Mouse (Mus musculus) erythroblast, adult 5-6 weeks (primary cell): ENCODE data around the gene Pcca. TPM values are rescaled to one million over a fixed set of nuclear protein-coding genes. Genes with fewer than 3 reads are reported as not detected.

ENCODE experiments used
- ATAC-seq: replicated peaks from 2 replicates; pipeline ENCODE4 v1.8.0; 2016; ENCODE audit warnings: moderate number of reproducible peaks, mild to moderate bottlenecking, moderate TSS enrichment, inconsistent platforms; ENCODE audit not compliant: poor library complexity, low FRiP score, severe bottlenecking
- total RNA-seq, 2 experiments: library from RNA; stranded (forward) in 1 of 2; stranded (reverse) in 1 of 2; fragments of 150-400 nt in 1 of 2; fragments of 200-764, 138-1000 nt in 1 of 2; gene quantifications; 2 replicates each; pipeline versions ENCODE4 v1.2.3 to v1.2.4; 2015 to 2017; ENCODE audit warnings: low replicate concordance in 2 of 2

Gene Pcca
- total RNA-seq, 2 experiments from 2014 or later: 0.96 to 8.4 TPM

- no peak for ATAC-seq
These were observed 342.0 kb downstream of the Pcca start for GRCm38 (mm10) chr14:122876163-122876562.

DNA sequence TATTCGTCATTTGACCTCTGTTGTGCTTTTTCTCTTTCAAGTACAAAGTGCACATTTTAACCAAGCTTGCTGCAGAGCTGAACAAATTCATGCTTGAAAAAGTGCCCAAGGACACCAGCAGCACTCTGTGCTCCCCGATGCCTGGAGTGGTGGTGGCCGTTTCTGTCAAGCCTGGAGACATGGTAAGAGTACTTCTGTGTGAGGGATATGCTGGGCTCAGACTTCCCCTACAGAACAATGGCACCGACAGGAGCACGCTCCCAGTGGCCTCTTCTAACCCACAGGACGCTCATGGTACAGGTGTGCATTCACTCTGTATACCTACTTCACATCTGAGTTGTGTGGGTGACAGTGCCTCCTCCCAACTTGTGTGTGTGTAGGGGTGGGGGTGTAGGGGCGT is 342.6 kb downstream of the Pcca start:
- ATAC-seq: no peak

- ATAC-seq: no peak
These were observed 343.7 kb downstream of the Pcca start for GRCm38 (mm10) chr14:122877787-122878186.

GRCm38 (mm10) chr14:122880291-122880690 is 346.2 kb downstream of the Pcca start:
- no peak for ATAC-seq

DNA sequence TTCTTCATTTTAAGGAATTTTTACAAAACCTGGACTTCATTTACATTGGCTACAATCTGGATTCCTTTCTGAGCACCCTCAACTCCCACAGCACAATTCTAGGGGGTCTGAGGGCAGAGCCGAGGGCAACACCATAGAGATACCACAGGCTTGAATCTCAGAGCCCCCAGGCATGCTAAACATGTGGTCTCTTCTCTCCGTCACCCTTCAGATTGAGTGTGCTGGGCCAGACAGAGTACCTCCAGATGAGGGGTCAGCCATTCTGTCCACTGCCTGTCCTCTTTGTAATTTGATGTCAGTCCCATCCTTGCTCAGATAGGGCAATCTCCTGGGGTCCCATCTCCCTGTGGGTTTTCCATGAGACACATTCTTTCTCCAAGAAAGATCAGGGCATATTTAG is 347.6 kb downstream of the Pcca start:
- ATAC-seq: no peak

DNA sequence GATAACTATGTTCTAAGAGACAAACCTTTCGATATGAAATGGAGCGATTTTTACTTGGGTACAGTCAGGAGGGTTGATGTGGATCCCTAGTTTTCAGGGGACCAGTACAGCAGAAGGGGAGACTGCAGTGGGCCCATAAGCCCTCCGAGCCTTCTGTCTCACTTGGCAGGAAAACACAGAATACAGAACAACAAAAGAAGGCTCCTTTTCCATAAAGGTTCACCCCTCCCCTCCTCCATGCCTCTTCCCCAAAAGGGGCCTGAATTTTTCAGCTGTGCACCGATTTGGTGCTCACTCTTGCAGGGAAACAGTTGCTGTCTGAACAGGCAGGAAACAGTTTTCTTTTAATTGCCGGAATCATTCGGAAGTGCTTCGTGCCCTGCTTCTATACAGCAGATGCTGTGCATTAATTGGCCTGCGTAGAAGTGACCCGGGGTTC is 348.1 kb downstream of the Pcca start:
- no peak for ATAC-seq

DNA sequence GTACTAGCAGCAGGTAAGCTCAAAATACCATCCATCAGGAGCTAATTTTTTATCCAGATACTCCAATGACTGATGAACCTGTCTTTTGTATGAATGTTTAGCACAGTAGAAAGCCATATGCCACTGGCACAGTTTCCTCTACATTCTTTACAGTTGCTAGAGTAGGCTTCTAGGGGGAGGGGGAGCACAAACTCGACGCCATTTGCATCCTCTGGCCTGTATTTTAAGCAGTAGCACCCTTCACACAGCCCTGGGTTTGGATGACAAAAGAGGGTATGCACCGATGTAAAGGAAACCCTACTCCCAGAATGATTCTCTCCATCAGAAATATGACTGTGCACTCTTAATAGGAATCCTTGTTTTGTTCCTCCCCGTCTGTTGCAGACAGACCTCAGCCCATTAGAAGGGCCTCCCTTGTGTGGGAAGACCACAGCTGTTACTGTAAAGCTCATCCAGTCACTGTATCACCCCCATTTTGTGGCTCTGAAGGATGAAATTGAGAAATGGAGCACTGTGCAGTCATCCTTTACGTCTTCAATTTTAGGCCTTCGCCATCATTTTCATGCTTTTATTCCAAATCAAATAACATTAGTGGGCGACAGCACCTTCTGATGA is 348.8 kb downstream of the Pcca start:
- ATAC-seq: no peak

- no peak for ATAC-seq
These were observed 349.3 kb downstream of the Pcca start for GRCm38 (mm10) chr14:122883410-122883806.

- ATAC-seq: no peak
These were observed 349.9 kb downstream of the Pcca start for GRCm38 (mm10) chr14:122883821-122884584.

- ATAC-seq: no peak
These were observed 351.8 kb downstream of the Pcca start for GRCm38 (mm10) chr14:122885893-122886292.

DNA sequence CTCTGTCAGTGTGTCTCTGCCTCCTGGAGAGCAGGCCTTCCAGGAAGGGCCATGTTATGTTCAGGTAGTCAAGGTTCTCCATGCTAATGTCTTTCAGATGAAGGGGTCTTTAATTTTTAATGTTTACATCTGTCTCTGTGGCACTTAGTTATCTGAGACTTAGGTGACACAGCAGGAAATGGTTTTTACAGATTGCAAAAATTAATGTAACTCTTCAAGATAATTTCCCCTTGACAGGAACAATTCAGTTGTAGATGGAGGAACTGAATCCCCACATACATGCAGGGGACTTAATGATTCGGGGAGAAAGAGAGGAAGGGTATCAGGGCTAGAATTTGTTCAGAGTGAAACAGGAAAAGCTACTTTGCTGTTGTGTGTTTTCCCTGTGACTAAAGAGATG is 353.2 kb downstream of the Pcca start:
- no peak for ATAC-seq

DNA sequence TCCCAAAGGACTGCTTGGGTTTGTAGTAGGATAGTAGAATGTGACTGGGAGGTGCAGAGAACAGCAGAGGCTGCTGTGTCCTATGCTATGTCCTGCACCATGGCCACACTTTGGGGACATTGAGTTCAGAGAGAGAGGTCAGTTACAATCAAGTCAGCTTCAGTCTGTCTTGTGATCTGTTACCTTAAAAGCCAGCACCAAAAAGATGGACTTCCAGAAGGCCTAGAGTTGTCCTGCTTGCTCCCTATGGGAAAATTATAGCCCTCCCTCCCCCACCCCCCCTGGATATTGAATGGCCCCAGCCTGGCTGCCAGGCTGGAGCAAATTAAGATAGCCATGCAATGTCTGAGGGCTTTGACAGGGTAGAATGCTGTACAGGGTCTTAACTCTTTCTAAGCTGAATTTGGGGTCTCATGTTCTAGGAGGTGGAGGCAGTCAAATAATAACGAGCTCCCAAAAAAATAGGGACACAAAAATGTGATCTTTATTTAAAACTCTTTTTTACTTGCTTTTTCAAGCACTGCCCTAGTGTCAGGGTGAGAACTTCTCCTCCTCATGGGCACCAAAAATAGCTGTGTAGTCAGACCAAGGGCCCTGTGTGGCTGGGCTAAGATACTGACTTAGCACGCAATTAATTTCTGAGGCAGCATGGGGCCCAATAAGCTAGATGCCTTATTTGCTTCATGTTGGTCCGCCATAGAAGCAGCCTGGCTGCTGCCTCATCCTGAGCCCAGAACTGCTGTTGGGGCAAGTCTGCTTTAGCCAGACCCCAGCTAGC is 353.8 kb downstream of the Pcca start:
- ATAC-seq: no peak

- no peak for ATAC-seq
These were observed 354.4 kb downstream of the Pcca start for GRCm38 (mm10) chr14:122888480-122888872.

DNA sequence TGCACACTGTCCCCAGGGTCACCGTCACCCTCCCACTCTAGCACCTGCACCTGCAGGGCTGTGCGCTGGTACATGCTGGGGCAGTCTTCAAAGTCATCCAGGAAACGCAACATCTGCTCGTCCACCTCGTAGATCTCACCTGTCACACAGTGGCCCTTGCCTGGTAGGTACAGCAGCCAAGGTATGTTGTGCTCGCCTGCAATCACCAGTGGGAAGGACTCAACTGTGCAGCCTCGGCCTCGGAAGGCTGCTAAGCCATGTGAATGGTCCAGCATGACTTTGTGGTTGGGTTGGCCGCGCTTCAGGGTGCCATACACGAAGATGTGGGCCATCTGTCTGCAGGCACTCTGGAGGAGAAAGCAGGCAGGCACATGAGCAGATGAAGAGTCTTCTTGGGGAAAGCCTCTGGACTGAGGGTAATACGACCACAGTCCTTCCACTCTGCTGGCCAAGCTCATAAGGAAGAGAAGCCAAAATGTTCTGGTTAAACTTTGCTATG is 357.4 kb downstream of the Pcca start:
- no peak for ATAC-seq

DNA sequence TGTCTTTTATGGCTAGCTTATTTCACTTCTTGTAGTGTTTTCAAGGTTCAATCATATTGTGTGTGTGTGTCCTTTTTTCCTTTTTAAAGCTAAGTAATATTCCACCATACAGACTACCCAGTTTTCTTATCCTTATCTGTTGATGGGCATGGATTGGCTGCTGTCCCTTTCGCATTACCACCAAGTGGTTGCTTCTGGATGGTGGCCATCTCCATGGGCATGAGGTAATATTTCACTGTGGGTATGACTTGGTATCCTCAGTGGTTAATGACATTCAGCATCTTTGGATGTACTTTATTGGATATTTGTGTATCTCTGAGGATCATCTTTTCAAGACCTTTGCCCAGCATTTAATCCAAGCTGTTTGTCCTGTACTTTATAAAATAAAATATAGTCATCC is 362.0 kb downstream of the Pcca start:
- ATAC-seq: no peak

GRCm38 (mm10) chr14:122898550-122898949 is 364.4 kb downstream of the Pcca start:
- ATAC-seq: no peak

- ATAC-seq: no peak
These were observed 366.6 kb downstream of the Pcca start for GRCm38 (mm10) chr14:122900679-122901078.

DNA sequence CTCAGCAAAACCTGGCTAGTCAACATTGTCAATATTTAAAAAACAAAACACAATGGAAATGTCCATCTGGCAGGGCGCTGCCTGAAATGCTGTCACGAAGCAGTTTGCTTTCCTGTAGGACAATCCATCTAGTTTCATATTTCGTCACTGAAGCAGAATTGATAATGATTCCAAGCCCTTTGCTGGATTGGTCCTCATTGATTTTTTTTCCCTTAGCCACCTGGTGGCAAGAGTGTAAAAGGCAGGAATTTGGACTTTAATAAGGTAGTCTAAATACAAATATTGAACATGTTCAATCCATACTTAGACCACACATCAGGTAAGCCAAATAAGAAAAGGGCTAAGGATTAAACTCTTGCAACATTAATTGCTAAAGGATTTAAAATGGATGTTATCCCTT is 367.1 kb downstream of the Pcca start:
- ATAC-seq: no peak

GRCm38 (mm10) chr14:122901715-122902114 is 367.6 kb downstream of the Pcca start:
- no peak for ATAC-seq

DNA sequence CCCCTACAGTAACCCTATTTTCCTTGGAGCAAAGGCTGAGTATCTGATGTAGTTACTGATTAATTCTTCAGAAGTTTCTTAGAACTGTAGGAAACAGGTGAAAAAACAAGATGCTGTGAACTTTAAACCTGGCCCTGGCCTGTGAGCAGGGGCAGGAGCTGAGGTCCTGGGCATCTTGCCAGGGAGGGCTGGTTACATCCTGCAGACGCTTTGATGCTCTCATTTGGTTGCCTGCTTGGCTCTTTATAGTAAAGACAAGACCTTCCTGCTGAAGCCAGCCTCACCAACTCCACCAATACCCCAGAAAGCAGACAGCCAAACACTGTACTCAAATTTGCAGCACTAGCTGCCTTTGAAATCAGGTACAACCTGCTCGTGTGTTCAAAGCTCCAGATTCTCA is 368.0 kb downstream of the Pcca start:
- no peak for ATAC-seq

GRCm38 (mm10) chr14:122902884-122903283 is 368.8 kb downstream of the Pcca start:
- no peak for ATAC-seq
